Mouse (Mus musculus) kidney, embryonic 14.5 days (tissue): Measurements from ENCODE around the gene Hist1h4k. TPM values are rescaled to one million over a fixed set of nuclear protein-coding genes. Genes with fewer than 3 reads are reported as not detected.
"Not testable (repeated sequence)": the region's sequence is repeated elsewhere in the genome, so short reads cannot be mapped to it uniquely, and the experiment has no call there.

ENCODE experiments used
- ATAC-seq: fragments of 200-750 bp; cut with Nextera tagmentation; 2 replicates; pipeline ENCODE4 v1.8.0; 2017; ENCODE audit warnings: moderate number of reproducible peaks, mild to moderate bottlenecking, moderate TSS enrichment, moderate library complexity; ENCODE audit not compliant: low FRiP score, low TSS enrichment
- H3K27ac ChIP-seq: fragments of 300-500 bp; sonication (generic); 2 replicates; pipeline ENCODE4 v1.5.1; 2014; ENCODE audit warnings: low read depth, mild to moderate bottlenecking, low read length, moderate library complexity, mixed read lengths
- H3K27me3 ChIP-seq: fragments of 300-500 bp; sonication (generic); 2 replicates; pipeline ENCODE4 v1.6.1; 2014; ENCODE audit warnings: mild to moderate bottlenecking, low read length; ENCODE audit not compliant: control insufficient read depth, insufficient read depth
- H3K36me3 ChIP-seq: fragments of 300-500 bp; sonication (generic); 2 replicates; pipeline ENCODE4 v1.6.1; 2014; ENCODE audit warnings: low read length, mixed read lengths; ENCODE audit not compliant: control insufficient read depth, insufficient read depth
- H3K4me1 ChIP-seq: fragments of 300-500 bp; sonication (generic); 2 replicates; pipeline ENCODE4 v1.6.1; 2014; ENCODE audit warnings: low read length, mixed read lengths; ENCODE audit not compliant: control insufficient read depth, insufficient read depth
- H3K4me2 ChIP-seq: fragments of 300-500 bp; sonication (generic); replicated peaks from 2 replicates; pipeline ENCODE4 v1.6.1; 2014; ENCODE audit warnings: low read depth, mild to moderate bottlenecking, low read length
- H3K4me3 ChIP-seq: fragments of 300-500 bp; sonication (generic); 2 replicates; pipeline ENCODE4 v1.5.1; 2014; ENCODE audit warnings: mild to moderate bottlenecking, low read length
- H3K9ac ChIP-seq: fragments of 300-500 bp; sonication (generic); 2 replicates; pipeline ENCODE4 v1.6.1; 2014; ENCODE audit warnings: low read depth, mild to moderate bottlenecking, low read length, moderate library complexity
- H3K9me3 ChIP-seq: fragments of 300-500 bp; sonication (generic); 2 replicates; pipeline ENCODE4 v1.6.1; 2016; ENCODE audit warnings: low read length; ENCODE audit not compliant: control insufficient read depth
- WGBS: fragments of 180-500 bp; shearing (Covaris S2); extraction: QIAGEN DNeasy Blood & Tissue Kit; methylation state at CpG from one replicate; pipeline ENCODE4 v1.1.7; 2014; 5-methylcytosine and 5-hydroxymethylcytosine counted together
- polyA plus RNA-seq: library from polyadenylated mRNA; unstranded; fragments of >200 nt; fragmentation: Nextera tagmentation; extraction: Ambion mirVana; gene quantifications from 2 replicates; pipeline ENCODE4 v1.2.1, GENCODE M21; 2014

Gene Hist1h4k
- polyA plus RNA-seq, 1 experiment from 2014 or later = 2.9 TPM

GRCm38 (mm10) chr13:21786189-21786898 lies 36.0 kb upstream of the Hist1h4k start:
- H3K27me3 ChIP-seq = no peaks in the 10 kb centered on the region
- no peaks in the 10 kb centered on the region for H3K36me3 ChIP-seq
- peak overlapping the region; percentile 44 for H3K4me2 ChIP-seq
- no peaks in the 10 kb centered on the region for H3K9me3 ChIP-seq
- peak overlapping the region; percentile 91 for H3K27ac ChIP-seq
- no peak for ATAC-seq
- WGBS = 6% methylated on average over 8 of the region's 8 CpGs
- peak overlapping the region; percentile 34 for H3K4me3 ChIP-seq
- H3K4me1 ChIP-seq = peaks cover 24% of the 10 kb centered on the region; the same call in 1 of the 2 replicates
- peak overlapping the region; percentile 58 for H3K9ac ChIP-seq

- Histone ChIP-seq H3K27ac (peak overlapping the region; percentile 95), H3K4me1 (peaks cover 28% of the 10 kb centered on the region), H3K4me2 (peak overlapping the region; percentile 44), H3K9ac (peak overlapping the region; percentile 52; the same call in 1 of the 2 replicates), H3K9me3 (no peaks in the 10 kb centered on the region), H3K27me3 (no peaks in the 10 kb centered on the region), H3K36me3 (no peaks in the 10 kb centered on the region), H3K4me3 (peak overlapping the region; percentile 45; the same call in 1 of the 2 replicates)
- 33% methylated on average over 6 of the region's 6 CpGs for WGBS
- ATAC-seq = no peak
Measured at GRCm38 (mm10) chr13:21784311-21784710, 34.0 kb upstream of the Hist1h4k start.

GRCm38 (mm10) chr13:21783734-21784161 lies 33.4 kb upstream of the Hist1h4k start:
- Histone ChIP-seq H3K4me3 (peak overlapping the region; percentile 45), H3K9me3 (no peaks in the 10 kb centered on the region), H3K9ac (peak overlapping the region; percentile 52; the same call in 1 of the 2 replicates), H3K36me3 (no peaks in the 10 kb centered on the region), H3K4me1 (peaks cover 24% of the 10 kb centered on the region), H3K27me3 (no peaks in the 10 kb centered on the region), H3K27ac (peak overlapping the region; percentile 95), H3K4me2 (peak overlapping the region; percentile 44)
- 3% methylated on average over 9 of the region's 9 CpGs for whole genome bisulfite sequencing
- no peak for ATAC-seq

- Histone ChIP-seq H3K9me3 (no peaks in the 10 kb centered on the region), H3K4me2 (peak within 1 kb of the TSS; percentile 44), H3K4me3 (peak within 1 kb of the TSS; percentile 45), H3K27me3 (no peaks in the 10 kb centered on the region), H3K36me3 (no peaks in the 10 kb centered on the region), H3K4me1 (peaks cover 20% of the 10 kb centered on the region), H3K27ac (peak within 1 kb of the TSS; percentile 95), H3K9ac (peak within 1 kb of the TSS; percentile 63)
- ATAC-seq = peak; percentile 71
- under 1% methylated on average over 15 of the region's 20 CpGs for WGBS
Measured at GRCm38 (mm10) chr13:21783255-21783617, 32.9 kb upstream of the Hist1h4k start, which contains the start of gene Hist1h3i. Gene Hist1h3i (minus strand): TSS chr13:21783370.

- Histone ChIP-seq H3K4me3 (peak overlapping the region; percentile 45), H3K4me1 (peaks cover 21% of the 10 kb centered on the region), H3K27ac (peak overlapping the region; percentile 95), H3K9ac (peak overlapping the region; percentile 63), H3K4me2 (peak overlapping the region; percentile 44)
- not testable (repeated sequence) for H3K9me3 ChIP-seq, H3K36me3 ChIP-seq, ATAC-seq, H3K27me3 ChIP-seq
- 2% methylated on average over 12 of the region's 35 CpGs for WGBS
Measured at GRCm38 (mm10) chr13:21782361-21783254, 32.3 kb upstream of the Hist1h4k start.

GRCm38 (mm10) chr13:21781639-21782038 lies 31.3 kb upstream of the Hist1h4k start:
- H3K27ac ChIP-seq = 0 out of 2 replicates have a peak overlapping the region, but pooled peaks have one; percentile 2
- 93% methylated on average over 1 of the region's 1 CpGs for WGBS

GRCm38 (mm10) chr13:21781021-21781555 lies 30.8 kb upstream of the Hist1h4k start:
- Histone ChIP-seq H3K9me3 (no peaks in the 10 kb centered on the region), H3K27me3 (no peaks in the 10 kb centered on the region), H3K27ac (peak overlapping the region; percentile 99), H3K4me2 (peak overlapping the region; percentile 88), H3K36me3 (no peaks in the 10 kb centered on the region), H3K9ac (peak overlapping the region; percentile 96; the same call in 1 of the 2 replicates), H3K4me1 (peaks cover 18% of the 10 kb centered on the region), H3K4me3 (peak overlapping the region; percentile 74)
- no peak for ATAC-seq
- WGBS = 50% methylated on average over 6 of the region's 6 CpGs

More at GRCm38 (mm10) chr13:21781639-21782038, 31.3 kb upstream of the Hist1h4k start:
- Histone ChIP-seq H3K9me3 (no peaks in the 10 kb centered on the region), H3K9ac (no peak overlapping the region), H3K27me3 (no peaks in the 10 kb centered on the region), H3K4me1 (peaks cover 21% of the 10 kb centered on the region), H3K4me2 (no peak overlapping the region; the same call in 1 of the 2 replicates), H3K36me3 (no peaks in the 10 kb centered on the region), H3K4me3 (no peak overlapping the region)
- no peak for ATAC-seq

GRCm38 (mm10) chr13:21779767-21780731 lies 29.7 kb upstream of the Hist1h4k start, which contains the start of gene Hist1h1b:
Gene Hist1h1b (minus strand): TSS chr13:21780625.
- Histone ChIP-seq H3K9me3 (no peaks in the 10 kb centered on the region), H3K4me3 (peak within 1 kb of the TSS; percentile 74), H3K4me1 (peaks cover 14% of the 10 kb centered on the region), H3K36me3 (no peaks in the 10 kb centered on the region), H3K27ac (peak within 1 kb of the TSS; percentile 99), H3K4me2 (peak within 1 kb of the TSS; percentile 88), H3K9ac (peak within 1 kb of the TSS; percentile 96), H3K27me3 (no peaks in the 10 kb centered on the region)
- under 1% methylated on average over 44 of the region's 44 CpGs for WGBS
- peak; percentile 62 for ATAC-seq
